7 mouse cellular contexts compared by ENCODE assay signal in the genomic region with DNA sequence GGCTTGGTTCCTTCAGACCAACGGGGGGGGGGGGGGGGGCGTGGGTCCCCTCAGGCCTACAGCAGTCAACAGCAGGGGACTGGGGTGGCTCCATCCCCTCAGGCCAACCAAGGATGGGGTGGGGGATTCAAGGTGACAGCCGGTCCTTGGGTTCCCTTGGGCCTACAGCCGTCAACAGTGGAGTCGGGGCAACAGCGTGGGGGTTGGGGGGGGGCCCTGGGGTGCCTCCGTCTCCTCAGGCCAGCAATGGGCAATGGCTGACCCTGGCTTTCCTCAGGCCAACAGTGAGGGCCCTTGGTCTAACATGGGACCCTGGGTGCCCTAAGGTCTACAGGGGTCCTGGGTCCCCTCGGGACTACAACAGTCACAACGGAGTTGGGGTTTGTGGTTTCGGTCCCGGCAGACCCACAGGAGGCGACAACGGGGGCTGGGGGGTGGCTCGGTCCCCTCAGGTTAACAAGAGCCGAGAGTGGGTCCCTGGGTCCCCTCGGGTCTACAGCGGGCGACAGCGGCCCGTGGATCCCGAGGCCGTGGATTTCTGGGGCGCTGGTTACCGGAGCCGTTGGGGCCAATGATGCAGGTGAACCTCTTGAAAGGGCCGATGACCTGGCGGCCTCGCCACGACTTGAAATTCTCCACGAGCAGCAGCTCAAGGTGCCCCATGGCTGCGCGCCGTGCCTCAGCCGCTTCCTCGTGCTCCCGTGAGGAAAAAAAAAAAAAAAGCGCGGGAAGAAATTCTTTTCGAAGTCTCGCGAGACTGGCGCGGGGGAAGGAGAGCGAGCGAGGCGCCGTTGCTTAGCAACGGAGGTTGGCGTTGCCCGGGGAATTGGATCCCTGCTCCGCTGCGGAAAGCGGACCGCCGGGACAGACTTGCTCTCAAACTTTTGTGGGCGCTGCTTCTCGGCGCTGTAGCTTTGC. TPM values are rescaled to one million over a fixed set of nuclear protein-coding genes. Genes with fewer than 3 reads are reported as not detected.
DNase-seq lines count a peak whose midpoint lies in the region; ATAC-seq and TF ChIP-seq lines count a peak whose summit lies in the region.

TSS of gene Smc1b (minus strand) at position 690 of the 918 bp plus-strand sequence.
TSS of gene Ribc2 (plus strand) at position 804 of the 918 bp plus-strand sequence.

- 29% methylated on average over 58 of the region's 58 CpGs for WGBS in cerebellum, adult 2 months
- WGBS in heart, embryonic 15.5 days: 29% methylated on average over 56 of the region's 58 CpGs
- 32% methylated on average over 56 of the region's 58 CpGs for WGBS in neural tube, embryonic 12.5 days

- H3K9me3 ChIP-seq in heart, embryonic 15.5 days (replicated peaks): no peaks in the 10 kb centered on the region
- H3K9me3 ChIP-seq in neural tube, embryonic 12.5 days: no peaks in the 10 kb centered on the region

- peak within 1 kb of the TSS; percentile 66 for H3K4me2 ChIP-seq in heart, embryonic 15.5 days
- H3K4me2 ChIP-seq in neural tube, embryonic 12.5 days (replicated peaks): peak within 1 kb of the TSS; percentile 60

- no peak within 1 kb of the TSS for H3K9ac ChIP-seq in heart, embryonic 15.5 days
- H3K9ac ChIP-seq in neural tube, embryonic 12.5 days: 0 out of 2 replicates have a peak within 1 kb of the TSS, but pooled peaks have one; percentile 21

- H3K4me1 ChIP-seq in cerebellum, adult 2 months (ENCODE audit: control insufficient read depth, insufficient read depth, low read length): peaks cover 3% of the 10 kb centered on the region; the same call in 1 of the 2 replicates
- H3K4me1 ChIP-seq in heart, embryonic 15.5 days (replicated peaks): peaks cover 10% of the 10 kb centered on the region
- peaks cover 6% of the 10 kb centered on the region; the same call in 1 of the 2 replicates for H3K4me1 ChIP-seq in neural tube, embryonic 12.5 days

- peak; percentile 64 to 65 for DNase-seq in cerebellum, adult 2 months
- DNase-seq in fibroblast of lung, adult 2 months (ENCODE audit: low read depth): peak; percentile 8
- peak; percentile 87 for DNase-seq in kidney, postnatal 10 days
- peak; percentile 69 for DNase-seq in liver
- peak; percentile 53 for DNase-seq in thymus, postnatal 4 days

- no peak for ATAC-seq in heart, embryonic 15.5 days (replicated peaks; ENCODE audit: insufficient number of reproducible peaks, insufficient read depth, low FRiP score, low read depth)
- peak; percentile 37; the same call in 1 of the 2 replicates for ATAC-seq in neural tube, embryonic 12.5 days (ENCODE audit: low FRiP score, low read depth)

- H3K27me3 ChIP-seq in cerebellum, adult 2 months (ENCODE audit: control insufficient read depth, insufficient read depth, low read length): no peaks in the 10 kb centered on the region
- peaks cover 22% of the 10 kb centered on the region; the same call in 1 of the 2 replicates for H3K27me3 ChIP-seq in heart, embryonic 15.5 days
- peaks cover 15% of the 10 kb centered on the region; the same call in 1 of the 2 replicates for H3K27me3 ChIP-seq in neural tube, embryonic 12.5 days (replicated peaks)

- no peaks in the 10 kb centered on the region for H3K36me3 ChIP-seq in heart, embryonic 15.5 days
- H3K36me3 ChIP-seq in neural tube, embryonic 12.5 days: no peaks in the 10 kb centered on the region

- H3K27ac ChIP-seq in cerebellum, adult 2 months (ENCODE audit: insufficient read depth, low read length): no peak within 1 kb of the TSS
- no peak within 1 kb of the TSS for H3K27ac ChIP-seq in heart, embryonic 15.5 days
- no peak within 1 kb of the TSS for H3K27ac ChIP-seq in neural tube, embryonic 12.5 days

- no peak for TF ChIP-seq CTCF in cerebellum, adult 2 months (IDR thresholded peaks at IDR 0.05; ENCODE audit: borderline replicate concordance, insufficient read depth, low read depth, low read length)

- no peak for TF ChIP-seq POLR2A in cerebellum, adult 2 months (IDR thresholded peaks at IDR 0.05; ENCODE audit: borderline replicate concordance, insufficient read depth, low read length)

- H3K4me3 ChIP-seq in cerebellum, adult 2 months (replicated peaks; ENCODE audit: insufficient read depth, low read depth, low read length): peak within 1 kb of the TSS; percentile 53
- H3K4me3 ChIP-seq in heart, embryonic 15.5 days: peak within 1 kb of the TSS; percentile 33
- peak within 1 kb of the TSS; percentile 29 for H3K4me3 ChIP-seq in neural tube, embryonic 12.5 days

RNA-seq across cellular contexts. Expression of gene Smc1b, which starts in this region (rescaled TPM):
- 0.05 and 0.23 TPM in 2 replicates for polyA plus RNA-seq in cerebellum, adult 2 months (2012; rRNA removed)
- polyA plus RNA-seq in heart, embryonic 15.5 days (2015; fragmentation: Nextera tagmentation; extraction: Ambion mirVana): 0.03 TPM in 1 of 2 replicates, not detected in the other
- 0.15 and 0.24 TPM in 2 replicates for polyA plus RNA-seq in neural tube, embryonic 12.5 days (2016; fragmentation: Nextera tagmentation; extraction: Ambion mirVana)

RNA-seq across cellular contexts. Expression of gene Ribc2, which starts in this region (rescaled TPM):
- polyA plus RNA-seq in cerebellum, adult 2 months (2012; rRNA removed): 0.13 and 0.29 TPM in 2 replicates
- polyA plus RNA-seq in heart, embryonic 15.5 days (2015; fragmentation: Nextera tagmentation; extraction: Ambion mirVana): 0.14 and 0.18 TPM in 2 replicates
- polyA plus RNA-seq in neural tube, embryonic 12.5 days (2016; fragmentation: Nextera tagmentation; extraction: Ambion mirVana): 0.56 and 0.74 TPM in 2 replicates

Comparison
In these comparisons a context has a peak if more than half of its experiments do, and no peak if none do; other contexts are left out.
1. Peak in DNase-seq and H3K4me3 ChIP-seq in cerebellum, adult 2 months; RNA of the genes that start here not detected or under 1 TPM.
2. Peak in ATAC-seq, H3K4me3 ChIP-seq, H3K9ac ChIP-seq and H3K4me2 ChIP-seq in neural tube, embryonic 12.5 days; RNA of the genes that start here not detected or under 1 TPM.
3. DNase-seq: peak in every context shown above with its lines; median percentile 87 in kidney, postnatal 10 days; 69 in liver; 64 in cerebellum, adult 2 months; 53 in thymus, postnatal 4 days; 8 in fibroblast of lung, adult 2 months.